ENCODE assay signal across 14 mouse cellular contexts in the genomic region with DNA sequence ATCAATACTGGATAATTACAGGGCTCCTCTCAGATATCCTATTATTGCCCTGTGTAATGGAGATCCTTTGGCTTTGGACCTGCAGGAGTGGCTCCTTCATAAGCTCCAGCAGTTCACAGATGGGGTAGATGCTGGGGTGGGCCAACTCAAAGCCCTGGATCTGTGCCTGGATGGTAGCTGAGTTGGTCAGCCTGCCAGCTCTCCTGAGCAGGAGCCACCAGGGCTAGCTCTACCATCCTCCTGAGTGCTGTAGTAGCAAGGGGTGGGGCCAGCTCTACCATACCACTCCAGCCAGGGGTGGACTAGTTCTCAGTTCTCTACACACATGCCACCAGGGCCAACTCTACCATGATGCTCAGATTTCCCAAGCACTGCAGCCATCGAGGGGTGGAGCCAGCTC.
"Had no signal": no experiment of that assay in that cellular context is flagged by ENCODE, and none has a peak within 500 bp of the region (broad histone marks: within the 10 kb centered on the region; RNA-seq: fewer than 3 reads in every experiment).

No protein-coding gene starts in this region.

- DNase-seq: kidney, adult 18-20 months; kidney, postnatal 10 days; lung, embryonic 14.5 days; lung, postnatal 10 days; lung, postnatal 4 days; right cerebral cortex, postnatal 25 days; thymus, postnatal 4 days had no signal

- H3K9ac ChIP-seq: limb, embryonic 15.5 days; liver, embryonic 15.5 days; lung, embryonic 14.5 days; midbrain, embryonic 15.5 days; neural tube, embryonic 13.5 days had no signal

- H3K27me3 ChIP-seq: limb, embryonic 15.5 days; liver, embryonic 15.5 days; megakaryocyte, embryonic 14.5 days; midbrain, embryonic 15.5 days; neural tube, embryonic 13.5 days had no signal

- H3K4me1 ChIP-seq: limb, embryonic 15.5 days; liver, embryonic 15.5 days; midbrain, embryonic 15.5 days had no signal

- ATAC-seq: midbrain, embryonic 15.5 days had no signal

- H3K27ac ChIP-seq: left cerebral cortex, adult 2 months; limb, embryonic 15.5 days; liver, embryonic 15.5 days; midbrain, embryonic 15.5 days; neural tube, embryonic 13.5 days had no signal

- H3K9me3 ChIP-seq: limb, embryonic 15.5 days; liver, embryonic 15.5 days; megakaryocyte, embryonic 14.5 days; midbrain, embryonic 15.5 days; neural tube, embryonic 13.5 days had no signal

- H3K4me3 ChIP-seq: left cerebral cortex, adult 2 months; limb, embryonic 15.5 days; liver, embryonic 15.5 days; megakaryocyte, embryonic 14.5 days; midbrain, embryonic 15.5 days; neural tube, embryonic 13.5 days had no signal

- H3K4me2 ChIP-seq: limb, embryonic 15.5 days; liver, embryonic 15.5 days; lung, embryonic 14.5 days; midbrain, embryonic 11.5 days; midbrain, embryonic 15.5 days; neural tube, embryonic 13.5 days had no signal
